Mouse (Mus musculus): Measurements from ENCODE around the gene 2510009E07Rik.

2510009E07Rik gene

DNA sequence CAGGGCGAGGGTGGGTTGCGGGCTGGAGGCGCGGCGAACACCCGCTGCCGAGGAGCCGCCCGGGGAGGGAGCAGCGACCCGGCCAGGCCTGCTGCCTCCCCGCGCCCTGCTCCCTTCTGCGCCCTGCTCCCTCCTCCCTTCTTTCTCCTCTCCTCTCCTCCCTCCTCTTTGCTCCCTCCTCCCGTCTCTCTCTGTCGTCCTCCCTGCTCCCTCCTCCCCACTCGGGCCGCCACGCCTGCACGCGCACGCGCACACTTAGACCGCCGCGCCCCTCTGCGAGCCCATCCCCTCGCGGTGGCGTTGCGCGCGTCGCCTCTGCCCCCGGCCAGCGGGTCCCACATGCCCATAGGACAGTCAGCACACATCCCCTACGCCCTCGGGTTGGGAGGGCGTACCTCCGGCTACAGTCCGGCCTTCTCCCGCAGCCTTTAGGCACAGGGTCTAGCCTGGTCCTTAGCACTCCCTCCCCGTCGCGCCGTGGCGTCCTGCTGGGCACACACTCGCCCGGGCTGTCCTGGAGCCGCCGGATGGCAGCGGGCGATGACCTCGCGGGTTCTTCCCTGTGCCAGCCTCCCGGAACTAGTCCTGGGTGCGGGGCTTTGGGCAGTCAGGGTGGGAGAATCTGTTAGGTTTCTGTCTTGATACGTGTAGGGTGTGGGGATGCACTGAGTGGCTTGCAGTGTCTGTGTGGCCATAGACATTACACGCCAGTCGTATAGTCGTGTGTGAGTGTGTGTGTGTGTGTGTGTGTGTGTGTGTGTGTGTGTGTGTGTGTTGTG, at the start of gene 2510009E07Rik:
Gene 2510009E07Rik (minus strand): TSS at position 203 of the 779 bp plus-strand sequence.
- DNase-seq (ENCODE audit: low read depth, low spot score), result no peak

GRCm38 (mm10) chr16:21743401-21743800, 48.9 kb upstream of the 2510009E07Rik start:
- DNase-seq (ENCODE audit: low read depth, low spot score), result no peak

DNA sequence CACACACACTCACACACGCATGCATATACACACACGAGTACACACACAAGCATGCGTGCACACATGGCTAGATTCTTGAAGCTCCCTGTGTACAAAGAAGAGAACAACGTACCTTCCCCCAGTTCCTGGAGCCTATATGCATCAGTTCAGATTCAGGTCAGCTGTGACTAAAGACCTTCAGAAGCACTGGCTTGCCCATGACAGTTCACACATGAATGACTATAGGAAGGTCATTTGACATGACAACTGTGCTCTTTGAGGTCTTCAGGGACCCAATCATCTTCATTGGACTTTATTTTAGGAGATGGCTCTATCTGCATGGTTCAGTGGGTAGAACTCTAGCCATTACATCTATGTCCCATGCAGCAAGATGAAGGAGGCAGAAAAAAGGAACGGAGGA, 48.4 kb upstream of the 2510009E07Rik start:
- DNase-seq (ENCODE audit: low read depth, low spot score), result no peak

GRCm38 (mm10) chr16:21742191-21742870, 47.9 kb upstream of the 2510009E07Rik start:
- DNase-seq (ENCODE audit: low read depth, low spot score), result no peak

DNA sequence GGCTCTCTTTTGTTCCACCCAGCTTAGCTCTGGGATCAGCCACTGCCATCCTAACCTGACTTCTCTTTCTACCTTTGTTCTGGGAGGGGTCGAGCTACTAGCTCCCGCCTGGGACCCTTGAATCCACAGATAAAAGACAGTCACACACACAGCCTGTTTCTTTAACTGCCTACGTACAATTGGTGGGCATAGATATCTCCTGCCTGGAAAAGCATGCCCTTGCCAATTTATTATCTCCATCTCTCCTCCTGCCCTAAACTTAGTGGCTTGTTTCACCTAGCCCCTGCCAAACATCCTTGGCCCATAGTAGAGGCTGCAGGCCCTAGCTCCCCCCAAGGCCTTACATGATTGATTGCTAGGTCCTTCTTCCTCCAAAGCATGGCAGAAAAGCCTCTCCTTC, 47.1 kb upstream of the 2510009E07Rik start:
- DNase-seq (ENCODE audit: low read depth, low spot score), result no peak

- no peak for DNase-seq (ENCODE audit: low read depth, low spot score)
Observed at GRCm38 (mm10) chr16:21735638-21736037, 41.2 kb upstream of the 2510009E07Rik start.

DNA sequence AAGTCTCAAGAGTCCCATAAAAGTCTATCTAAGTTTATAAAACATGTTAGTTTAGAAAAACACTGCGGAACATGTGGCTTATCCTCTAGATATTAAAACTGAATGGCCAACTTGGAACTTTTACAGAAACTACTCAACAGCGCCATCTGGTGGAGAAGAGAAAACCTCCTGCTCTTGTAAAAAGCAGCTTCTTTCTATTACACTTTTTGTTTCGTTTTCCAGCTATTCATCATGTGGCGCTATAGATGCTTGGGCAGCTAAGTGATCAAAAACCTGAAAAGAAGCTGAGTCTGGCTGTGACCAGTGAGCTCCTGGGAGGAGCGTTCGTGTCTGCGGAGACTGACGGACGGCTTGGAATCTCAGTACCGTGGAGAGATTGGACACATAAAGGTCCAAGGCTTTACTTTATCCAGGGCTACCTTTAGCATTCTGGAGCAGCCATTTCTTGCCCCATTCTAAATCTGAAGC, 33.5 kb upstream of the 2510009E07Rik start:
- DNase-seq (ENCODE audit: low read depth, low spot score), result peak; percentile 26

DNA sequence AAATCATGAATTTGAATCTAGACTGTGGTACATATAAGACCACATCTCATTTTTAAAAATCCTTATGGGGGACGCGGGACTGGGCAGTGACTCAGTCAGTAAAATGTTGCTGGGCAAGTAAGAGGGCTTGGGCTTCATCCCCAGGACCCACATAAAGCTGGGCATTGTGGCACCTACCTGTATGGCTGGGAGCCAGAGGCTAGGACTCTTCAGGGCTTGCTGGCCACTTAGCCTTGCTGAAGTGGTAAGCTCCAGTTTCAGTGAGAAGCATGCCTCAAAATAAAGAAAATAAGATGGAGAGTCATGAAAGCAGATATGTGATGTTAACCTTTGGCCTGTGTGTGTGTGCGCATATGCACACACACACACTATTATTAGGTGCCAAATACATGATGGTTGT, 33.0 kb upstream of the 2510009E07Rik start:
- DNase-seq (ENCODE audit: low read depth, low spot score), result no peak

DNA sequence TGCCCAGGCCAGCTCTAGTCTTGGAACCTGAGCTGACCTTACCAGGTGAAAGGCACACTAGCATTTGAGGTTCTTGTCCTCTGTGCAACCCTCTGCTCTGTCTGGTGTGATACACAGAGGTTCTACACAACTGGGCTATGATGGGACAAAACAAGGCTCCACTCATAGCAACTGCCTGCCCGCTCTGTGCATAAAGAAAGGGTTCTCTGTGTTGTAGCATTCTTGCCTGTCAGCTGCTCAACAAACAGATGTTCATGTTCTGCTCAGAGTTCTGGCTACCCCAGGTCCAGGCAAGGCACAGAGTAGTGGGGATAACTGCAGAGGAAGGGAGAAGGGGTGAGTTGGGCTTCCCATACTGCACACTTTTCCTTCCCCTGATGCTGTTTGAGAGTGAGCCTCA, 29.8 kb upstream of the 2510009E07Rik start:
- DNase-seq (ENCODE audit: low read depth, low spot score), result no peak

DNA sequence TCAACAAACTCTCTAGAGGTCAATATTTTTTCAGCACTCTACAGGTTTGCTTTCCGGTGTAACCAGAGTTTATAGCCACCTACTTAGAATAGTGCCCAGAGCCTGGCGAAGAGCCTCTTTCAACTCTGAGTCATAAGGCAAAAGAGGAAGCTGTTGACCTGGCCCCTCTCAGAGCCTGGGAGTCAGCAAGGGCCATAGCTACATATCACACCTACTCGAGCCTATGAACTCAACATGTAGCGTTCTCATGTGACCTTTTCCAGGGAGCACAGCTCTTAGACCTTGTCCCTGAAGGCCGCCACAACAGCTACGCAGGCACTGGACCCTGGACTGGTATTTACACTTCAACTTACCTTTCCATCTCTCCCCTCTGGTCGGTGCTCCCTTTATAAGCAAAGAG, 25.3 kb upstream of the 2510009E07Rik start:
- DNase-seq (ENCODE audit: low read depth, low spot score), result no peak

GRCm38 (mm10) chr16:21714516-21714915, 20.1 kb upstream of the 2510009E07Rik start:
- no peak for DNase-seq (ENCODE audit: low read depth, low spot score)

DNA sequence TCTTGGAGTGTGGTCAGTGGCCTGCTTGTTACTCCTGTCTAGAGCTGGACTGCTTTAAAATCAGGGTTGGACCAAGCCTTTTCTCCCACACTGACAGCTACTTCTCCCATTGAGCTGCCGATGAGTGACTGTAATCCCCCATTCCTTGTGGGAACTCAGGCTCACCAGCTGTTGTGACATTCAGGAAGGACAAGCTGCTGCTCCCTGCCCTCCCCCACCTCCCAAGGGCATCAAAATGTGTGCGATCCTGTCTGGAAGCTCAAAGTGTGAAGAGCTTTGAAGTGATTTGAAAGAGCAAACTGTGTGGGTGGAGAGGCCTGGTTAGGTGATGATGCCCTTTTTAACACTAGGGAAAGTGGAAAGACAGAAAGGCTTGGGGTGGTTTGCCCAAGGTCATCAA, 15.9 kb upstream of the 2510009E07Rik start:
- DNase-seq (ENCODE audit: low read depth, low spot score), result no peak

GRCm38 (mm10) chr16:21704691-21705090, 10.2 kb upstream of the 2510009E07Rik start:
- no peak for DNase-seq (ENCODE audit: low read depth, low spot score)

- peak; percentile 74 for DNase-seq (ENCODE audit: low read depth, low spot score)
Observed at GRCm38 (mm10) chr16:21702314-21702690, 7.8 kb upstream of the 2510009E07Rik start.

- peak; percentile 85 for DNase-seq (ENCODE audit: low read depth, low spot score)
Observed at GRCm38 (mm10) chr16:21701611-21702313, 7.3 kb upstream of the 2510009E07Rik start.

GRCm38 (mm10) chr16:21698136-21698535, 3.7 kb upstream of the 2510009E07Rik start:
- DNase-seq (ENCODE audit: low read depth, low spot score), result no peak

DNA sequence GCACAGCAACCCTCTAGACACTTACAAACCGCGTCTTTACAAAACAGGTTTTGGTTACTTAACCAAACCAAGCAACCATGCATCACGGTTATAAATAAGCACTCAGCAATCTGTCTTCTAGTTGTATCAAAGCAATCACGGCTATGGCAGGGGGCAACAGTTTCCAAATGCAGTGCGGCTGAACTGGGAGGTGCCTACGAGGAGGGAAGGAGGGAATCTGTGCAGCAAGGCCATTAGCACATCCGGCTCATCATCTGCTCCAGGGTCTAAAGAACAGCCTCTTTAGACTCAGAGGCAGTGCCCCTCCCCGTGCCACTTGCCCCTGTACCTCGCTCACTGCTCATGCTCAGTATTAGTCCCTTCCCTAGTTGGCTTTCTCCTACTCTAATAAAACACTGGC, 2.5 kb upstream of the 2510009E07Rik start:
- no peak for DNase-seq (ENCODE audit: low read depth, low spot score)

GRCm38 (mm10) chr16:21695242-21695578, 745 bp upstream of the 2510009E07Rik start:
- no peak for DNase-seq (ENCODE audit: low read depth, low spot score)

- no peak for DNase-seq (ENCODE audit: low read depth, low spot score)
Observed at GRCm38 (mm10) chr16:21693981-21694462, 443 bp downstream of the 2510009E07Rik start.

- DNase-seq (ENCODE audit: low read depth, low spot score), result no peak
Observed at GRCm38 (mm10) chr16:21690216-21690755, 4.2 kb downstream of the 2510009E07Rik start.

DNA sequence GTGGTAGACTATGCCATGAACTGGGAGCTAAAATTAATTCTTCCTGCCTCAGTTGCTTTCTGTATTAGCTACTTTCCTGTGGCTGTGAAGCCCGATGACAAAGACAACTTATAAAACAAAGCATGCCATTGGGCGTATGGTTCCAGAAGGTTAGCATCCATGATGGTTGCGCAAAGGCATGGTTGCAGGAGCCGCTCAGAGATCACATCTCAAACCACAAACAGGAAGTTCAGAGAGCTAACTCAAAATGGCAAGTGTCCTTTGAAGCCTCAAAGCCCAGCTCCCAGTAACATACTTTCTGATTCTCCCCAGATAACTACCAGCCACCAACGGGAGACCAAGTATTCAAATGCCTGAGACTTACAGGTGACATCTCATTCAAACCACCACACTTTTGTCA, 5.3 kb downstream of the 2510009E07Rik start:
- no peak for DNase-seq (ENCODE audit: low read depth, low spot score)

GRCm38 (mm10) chr16:21687406-21687805, 7.1 kb downstream of the 2510009E07Rik start:
- no peak for DNase-seq (ENCODE audit: low read depth, low spot score)

Measured in WW6 (cell line).